14 mouse cellular contexts compared by ENCODE assay signal in the genomic region with DNA sequence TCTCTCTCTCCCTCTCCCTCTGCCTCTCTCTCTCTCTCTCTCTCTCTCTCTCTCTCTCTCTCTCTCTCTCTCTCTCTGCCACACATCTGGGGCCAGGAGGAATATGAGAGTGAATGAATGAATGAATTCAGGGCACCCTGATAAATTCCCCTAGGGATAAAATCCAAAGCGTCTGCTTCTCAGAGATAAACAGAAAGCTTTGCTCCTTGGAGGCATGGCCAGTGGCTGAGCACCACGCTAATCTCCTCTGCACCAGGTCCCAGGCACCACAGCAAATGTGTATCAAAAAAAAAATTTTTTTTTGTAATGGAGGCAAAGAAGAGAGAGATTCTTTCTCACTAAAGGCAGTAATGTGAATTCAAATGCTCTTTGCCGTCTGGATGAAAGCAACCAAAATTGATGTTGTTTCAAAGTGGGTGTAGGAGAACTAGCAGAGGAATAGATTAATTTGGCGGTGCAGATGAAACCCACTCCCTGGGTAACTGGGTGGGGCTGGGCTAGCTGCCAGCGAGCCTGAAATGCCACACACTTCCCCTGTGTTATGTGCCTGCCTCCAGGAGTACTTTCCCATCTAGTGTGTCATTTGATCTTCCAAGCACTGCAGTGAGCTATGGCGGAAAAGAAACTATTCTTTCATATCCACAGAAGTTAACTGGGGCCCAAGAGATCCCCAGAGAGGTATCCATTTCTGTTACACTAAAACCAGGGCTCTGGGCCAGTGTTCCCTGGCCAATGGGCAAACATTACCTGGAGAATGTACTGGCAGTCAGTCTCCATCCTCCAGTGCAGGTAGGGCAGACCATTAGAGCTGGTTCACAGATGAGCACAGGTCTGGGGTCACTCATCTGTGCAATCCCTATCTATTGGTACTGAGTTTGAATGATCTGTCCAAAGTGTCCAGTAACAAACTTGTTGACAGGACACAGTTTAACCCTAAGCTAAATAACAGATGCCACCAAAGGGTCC.
DNase-seq lines count a peak whose midpoint lies in the region; ATAC-seq and TF ChIP-seq lines count a peak whose summit lies in the region.
"Had no signal": no experiment of that assay in that cellular context is flagged by ENCODE, and none has a peak within 500 bp of the region (broad histone marks: within the 10 kb centered on the region; RNA-seq: fewer than 3 reads in every experiment).

No protein-coding gene starts in this region.

- peaks cover 11% of the 10 kb centered on the region; the same call in 1 of the 2 replicates for H3K4me1 ChIP-seq in hindbrain, embryonic 12.5 days
- 0 out of 2 replicates have a peak, but pooled peaks cover 14% of the 10 kb centered on the region for H3K4me1 ChIP-seq in hindbrain, embryonic 10.5 days (replicated peaks)
- peaks cover 8% of the 10 kb centered on the region for H3K4me1 ChIP-seq in midbrain, embryonic 13.5 days (replicated peaks)
- no peaks in the 10 kb centered on the region for H3K4me1 ChIP-seq in midbrain, embryonic 11.5 days (ENCODE audit: control insufficient read depth, insufficient read depth, low read length)
- H3K4me1 ChIP-seq in embryonic facial prominence, embryonic 15.5 days, result peaks cover 9% of the 10 kb centered on the region
- 0 out of 2 replicates have a peak, but pooled peaks cover 6% of the 10 kb centered on the region for H3K4me1 ChIP-seq in midbrain, postnatal 0 days (ENCODE audit: insufficient read depth, low read length)
- H3K4me1 ChIP-seq in kidney, adult 2 months (ENCODE audit: control insufficient read depth, insufficient read depth, low read length), result no peaks in the 10 kb centered on the region

- TF ChIP-seq POLR2A in kidney, adult 2 months (IDR thresholded peaks at IDR 0.05; ENCODE audit: low read depth, low read length), result no peak

- H3K4me3 ChIP-seq in hindbrain, embryonic 12.5 days, result no peak overlapping the region
- H3K4me3 ChIP-seq in hindbrain, embryonic 10.5 days, result no peak overlapping the region
- H3K4me3 ChIP-seq in midbrain, embryonic 13.5 days (replicated peaks), result no peak overlapping the region
- H3K4me3 ChIP-seq in midbrain, embryonic 11.5 days (ENCODE audit: low read depth, low read length), result no peak overlapping the region
- H3K4me3 ChIP-seq in embryonic facial prominence, embryonic 15.5 days (replicated peaks), result no peak overlapping the region
- H3K4me3 ChIP-seq in midbrain, postnatal 0 days (ENCODE audit: low read depth, low read length), result no peak overlapping the region
- H3K4me3 ChIP-seq in kidney, adult 2 months (ENCODE audit: insufficient read depth, low read depth, low read length), result no peak overlapping the region
- H3K4me3 ChIP-seq: lung, embryonic 15.5 days; neural tube, embryonic 13.5 days had no signal

- H3K9me3 ChIP-seq in hindbrain, embryonic 12.5 days (replicated peaks), result no peaks in the 10 kb centered on the region
- no peaks in the 10 kb centered on the region for H3K9me3 ChIP-seq in hindbrain, embryonic 10.5 days
- H3K9me3 ChIP-seq in midbrain, embryonic 13.5 days, result no peaks in the 10 kb centered on the region
- no peaks in the 10 kb centered on the region for H3K9me3 ChIP-seq in midbrain, embryonic 11.5 days (ENCODE audit: control insufficient read depth, low read length)
- H3K9me3 ChIP-seq in embryonic facial prominence, embryonic 15.5 days (replicated peaks), result no peaks in the 10 kb centered on the region
- no peaks in the 10 kb centered on the region for H3K9me3 ChIP-seq in midbrain, postnatal 0 days (ENCODE audit: low read length)
- H3K9me3 ChIP-seq: lung, embryonic 15.5 days; neural tube, embryonic 13.5 days had no signal

- no peak overlapping the region for H3K4me2 ChIP-seq in hindbrain, embryonic 12.5 days (replicated peaks)
- no peak overlapping the region for H3K4me2 ChIP-seq in midbrain, embryonic 13.5 days (replicated peaks)
- H3K4me2 ChIP-seq in midbrain, embryonic 11.5 days, result no peak overlapping the region
- no peak overlapping the region for H3K4me2 ChIP-seq in embryonic facial prominence, embryonic 15.5 days (replicated peaks)
- no peak overlapping the region for H3K4me2 ChIP-seq in midbrain, postnatal 0 days (ENCODE audit: low read depth, low read length, poor library complexity, severe bottlenecking)
- H3K4me2 ChIP-seq: lung, embryonic 15.5 days; neural tube, embryonic 13.5 days had no signal

- H3K27ac ChIP-seq in hindbrain, embryonic 12.5 days, result peak overlapping the region; percentile 12; the same call in 1 of the 2 replicates
- H3K27ac ChIP-seq in hindbrain, embryonic 10.5 days, result no peak overlapping the region; the same call in 1 of the 2 replicates
- peak overlapping the region; percentile 76 for H3K27ac ChIP-seq in midbrain, embryonic 13.5 days
- H3K27ac ChIP-seq in midbrain, embryonic 11.5 days (ENCODE audit: low read depth, low read length), result no peak overlapping the region; the same call in 1 of the 2 replicates
- H3K27ac ChIP-seq in embryonic facial prominence, embryonic 15.5 days (replicated peaks), result no peak overlapping the region
- peak overlapping the region; percentile 4 for H3K27ac ChIP-seq in midbrain, postnatal 0 days (ENCODE audit: low read depth, low read length)
- H3K27ac ChIP-seq in kidney, adult 2 months (ENCODE audit: insufficient read depth, low read depth, low read length), result no peak overlapping the region
- H3K27ac ChIP-seq: lung, embryonic 15.5 days; neural tube, embryonic 13.5 days had no signal

- ATAC-seq in hindbrain, embryonic 12.5 days (ENCODE audit: low FRiP score), result no peak
- peak; percentile 89 for ATAC-seq in midbrain, embryonic 13.5 days
- no peak for ATAC-seq in midbrain, embryonic 11.5 days (ENCODE audit: low FRiP score)
- peak; percentile 77; the same call in 1 of the 2 replicates for ATAC-seq in embryonic facial prominence, embryonic 15.5 days (ENCODE audit: insufficient number of reproducible peaks, low FRiP score, low TSS enrichment, low read depth)
- no peak for ATAC-seq in midbrain, postnatal 0 days (ENCODE audit: low FRiP score)
- ATAC-seq: inflammation-experienced regulatory T-cells, adult 6 months had no signal

- 39% methylated on average over 6 of the region's 6 CpGs for WGBS in hindbrain, embryonic 12.5 days
- WGBS in hindbrain, embryonic 10.5 days, result 51% methylated on average over 6 of the region's 6 CpGs
- 26% methylated on average over 6 of the region's 6 CpGs for WGBS in midbrain, embryonic 13.5 days
- WGBS in midbrain, embryonic 11.5 days, result 47% methylated on average over 6 of the region's 6 CpGs
- 9% methylated on average over 6 of the region's 6 CpGs for WGBS in embryonic facial prominence, embryonic 15.5 days
- 17% methylated on average over 6 of the region's 6 CpGs for WGBS in midbrain, postnatal 0 days
- WGBS in kidney, adult 2 months, result 36% methylated on average over 6 of the region's 6 CpGs

- no peak for TF ChIP-seq CTCF in midbrain, postnatal 0 days (IDR thresholded peaks at IDR 0.05)
- no peak for TF ChIP-seq CTCF in kidney, adult 2 months (conservative IDR thresholded peaks at IDR 0.05; ENCODE audit: insufficient read depth, insufficient read length, low read depth, low read length)

- no peaks in the 10 kb centered on the region for H3K36me3 ChIP-seq in hindbrain, embryonic 12.5 days
- H3K36me3 ChIP-seq in hindbrain, embryonic 10.5 days, result no peaks in the 10 kb centered on the region
- H3K36me3 ChIP-seq in midbrain, embryonic 13.5 days, result no peaks in the 10 kb centered on the region
- H3K36me3 ChIP-seq in midbrain, embryonic 11.5 days (ENCODE audit: control insufficient read depth, insufficient read depth, low read length), result no peaks in the 10 kb centered on the region
- H3K36me3 ChIP-seq in embryonic facial prominence, embryonic 15.5 days, result no peaks in the 10 kb centered on the region
- H3K36me3 ChIP-seq in midbrain, postnatal 0 days (ENCODE audit: insufficient read depth, low read length), result no peaks in the 10 kb centered on the region
- H3K36me3 ChIP-seq in kidney, adult 2 months (ENCODE audit: control insufficient read depth, insufficient read depth, low read length), result no peaks in the 10 kb centered on the region
- H3K36me3 ChIP-seq: lung, embryonic 15.5 days; neural tube, embryonic 13.5 days had no signal

- no peak overlapping the region for H3K9ac ChIP-seq in hindbrain, embryonic 12.5 days
- no peak overlapping the region for H3K9ac ChIP-seq in midbrain, embryonic 13.5 days (replicated peaks)
- H3K9ac ChIP-seq in midbrain, embryonic 11.5 days (ENCODE audit: low read length), result no peak overlapping the region
- H3K9ac ChIP-seq in embryonic facial prominence, embryonic 15.5 days, result no peak overlapping the region
- no peak overlapping the region for H3K9ac ChIP-seq in midbrain, postnatal 0 days (replicated peaks; ENCODE audit: low read length, poor library complexity, severe bottlenecking)
- H3K9ac ChIP-seq: lung, embryonic 15.5 days; neural tube, embryonic 13.5 days had no signal

- DNase-seq in hindbrain, embryonic 10.5 days (ENCODE audit: low spot score), result no peak
- no peak for DNase-seq in midbrain, embryonic 11.5 days (ENCODE audit: low spot score, missing footprints)
- DNase-seq in midbrain, postnatal 0 days (ENCODE audit: low spot score), result no peak
- no peak for DNase-seq in spleen, postnatal 14 days (ENCODE audit: low spot score in 2 of 2)
- DNase-seq in kidney, adult 2 months, result no peak
- DNase-seq: cerebellum, adult 9-10 months; gastrocnemius, postnatal 36 days; thymus, postnatal 25 days had no signal

- no peaks in the 10 kb centered on the region for H3K27me3 ChIP-seq in hindbrain, embryonic 12.5 days
- H3K27me3 ChIP-seq in hindbrain, embryonic 10.5 days (ENCODE audit: insufficient read depth, poor library complexity, severe bottlenecking), result no peaks in the 10 kb centered on the region
- no peaks in the 10 kb centered on the region for H3K27me3 ChIP-seq in midbrain, embryonic 13.5 days
- H3K27me3 ChIP-seq in midbrain, embryonic 11.5 days (ENCODE audit: control insufficient read depth, insufficient read depth, low read length), result no peaks in the 10 kb centered on the region
- H3K27me3 ChIP-seq in embryonic facial prominence, embryonic 15.5 days, result no peaks in the 10 kb centered on the region
- no peaks in the 10 kb centered on the region for H3K27me3 ChIP-seq in midbrain, postnatal 0 days (ENCODE audit: insufficient read depth, low read length)
- H3K27me3 ChIP-seq in kidney, adult 2 months (replicated peaks; ENCODE audit: control insufficient read depth, insufficient read depth, low read length), result no peaks in the 10 kb centered on the region; the same call in 1 of the 2 replicates
- H3K27me3 ChIP-seq: lung, embryonic 15.5 days; neural tube, embryonic 13.5 days had no signal

Comparison
In these comparisons a context has a peak if more than half of its experiments do, and no peak if none do; other contexts are left out.
1. ATAC-seq: peak in midbrain, embryonic 13.5 days (single experiment) and embryonic facial prominence, embryonic 15.5 days (single experiment); none in hindbrain, embryonic 12.5 days (single experiment), midbrain, embryonic 11.5 days (single experiment) and midbrain, postnatal 0 days (single experiment).
2. H3K27ac ChIP-seq: peak in hindbrain, embryonic 12.5 days (single experiment), midbrain, embryonic 13.5 days (single experiment) and midbrain, postnatal 0 days (single experiment); none in hindbrain, embryonic 10.5 days (single experiment), midbrain, embryonic 11.5 days (single experiment), embryonic facial prominence, embryonic 15.5 days (single experiment) and kidney, adult 2 months (single experiment).